Mouse (Mus musculus): ENCODE results near the gene Cd300ld5. TPM values are rescaled to one million over a fixed set of nuclear protein-coding genes. Genes with fewer than 3 reads are reported as not detected.

Cd300ld5 gene
- polyA plus RNA-seq, 1 experiment from 2014 or later, result not detected

DNA sequence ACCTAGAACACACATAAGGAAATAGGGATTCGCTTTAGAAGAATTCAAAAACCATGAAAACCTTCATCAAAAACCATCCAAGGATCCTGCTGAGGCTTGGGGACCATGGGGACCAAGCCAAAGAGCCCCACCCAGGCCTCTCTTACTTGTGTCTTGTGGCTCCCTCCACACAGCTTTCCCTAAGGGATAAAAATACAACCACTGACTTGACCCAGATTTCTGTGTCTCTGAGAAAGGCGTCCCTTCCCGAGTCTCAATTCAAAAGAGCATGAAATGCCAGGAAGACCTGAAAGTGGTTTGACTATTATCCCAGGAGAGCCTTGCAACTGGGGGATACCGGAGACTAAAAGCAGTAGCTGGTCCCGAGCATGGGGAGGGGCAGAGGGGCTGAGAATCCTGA is 35.4 kb upstream of the Cd300ld5 start:
- 54% methylated on average over 5 of the region's 5 CpGs for WGBS
- no peak for ATAC-seq (ENCODE audit: low FRiP score)
- H3K4me2 ChIP-seq, result no peak overlapping the region

DNA sequence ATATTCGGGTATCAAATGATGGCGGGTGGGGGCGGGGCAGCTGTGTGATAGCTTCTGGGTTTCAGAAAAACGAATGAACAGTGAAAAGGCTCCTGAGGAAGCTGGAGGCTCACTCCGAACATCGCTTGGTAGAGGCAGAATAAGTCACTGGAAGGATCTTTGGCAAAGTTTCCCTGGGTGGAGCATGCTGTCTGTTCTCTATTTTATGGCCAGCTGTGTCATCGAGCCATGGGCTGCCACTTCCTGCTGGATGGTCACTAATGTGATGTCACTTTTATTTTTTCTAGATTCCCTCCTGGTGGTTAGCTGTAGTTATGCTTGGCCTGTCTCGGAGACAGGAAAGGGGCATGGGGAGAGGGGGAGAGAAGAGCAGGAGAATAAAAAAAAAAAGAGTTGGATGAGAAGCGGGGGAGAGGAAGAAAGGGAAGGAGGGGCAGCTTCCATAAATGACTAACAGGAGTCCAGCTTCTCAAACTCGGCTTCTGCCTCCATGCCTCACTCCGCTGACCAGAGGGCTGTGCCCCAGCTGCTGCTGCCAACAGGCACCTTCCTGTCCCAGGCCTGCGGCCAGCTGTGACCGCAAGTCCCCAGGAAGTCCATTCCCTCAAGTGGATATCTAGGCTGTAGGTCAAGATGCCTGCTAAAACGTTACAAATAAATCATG is 34.2 kb upstream of the Cd300ld5 start:
- peaks cover 30% of the 10 kb centered on the region for H3K27me3 ChIP-seq (replicated peaks)
- no peak overlapping the region for H3K9ac ChIP-seq (replicated peaks)
- 16% methylated on average over 14 of the region's 14 CpGs for WGBS
- H3K4me3 ChIP-seq (replicated peaks), result no peak overlapping the region
- ATAC-seq (ENCODE audit: low FRiP score), result no peak
- no peaks in the 10 kb centered on the region for H3K9me3 ChIP-seq (replicated peaks)
- peak overlapping the region; percentile 43 for H3K4me2 ChIP-seq
- H3K4me1 ChIP-seq, result peaks cover 16% of the 10 kb centered on the region
- no peaks in the 10 kb centered on the region for H3K36me3 ChIP-seq
- H3K27ac ChIP-seq (replicated peaks), result peak overlapping the region; percentile 37

More for the DNA sequence above, 35.4 kb upstream of the Cd300ld5 start:
- no peak overlapping the region for H3K4me3 ChIP-seq (replicated peaks)
- H3K9me3 ChIP-seq (replicated peaks), result no peaks in the 10 kb centered on the region
- no peak overlapping the region for H3K9ac ChIP-seq (replicated peaks)
- H3K4me1 ChIP-seq, result peaks cover 16% of the 10 kb centered on the region
- H3K27ac ChIP-seq (replicated peaks), result no peak overlapping the region
- H3K27me3 ChIP-seq (replicated peaks), result peaks cover 35% of the 10 kb centered on the region
- no peaks in the 10 kb centered on the region for H3K36me3 ChIP-seq

DNA sequence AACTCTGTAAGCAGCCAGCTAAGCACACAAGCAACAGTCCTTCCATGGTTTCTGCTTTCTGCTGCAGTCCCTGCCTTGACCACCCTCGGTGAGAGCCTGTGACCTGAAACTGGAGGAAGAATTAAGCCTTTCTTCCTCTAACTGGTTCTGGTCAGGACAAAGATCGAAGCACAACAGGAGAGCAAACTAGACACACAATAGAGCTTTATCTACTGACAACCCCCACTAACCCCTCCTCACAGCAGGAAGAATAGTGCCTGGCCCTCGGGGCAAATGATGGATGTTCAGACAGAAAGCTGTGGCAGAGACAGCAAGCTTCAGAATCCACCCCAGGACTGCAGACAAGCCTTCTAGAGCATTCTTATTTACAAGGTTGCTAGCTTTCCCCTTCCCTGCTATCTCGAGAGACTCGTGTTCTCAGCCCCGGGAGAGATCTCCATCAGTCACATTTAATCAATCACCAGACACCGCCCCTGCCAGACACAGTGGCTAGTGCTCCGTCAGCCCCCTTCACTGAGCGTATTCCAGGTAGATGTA is 33.5 kb upstream of the Cd300ld5 start:
- peak overlapping the region; percentile 43 for H3K4me2 ChIP-seq
- H3K27ac ChIP-seq (replicated peaks), result no peak overlapping the region
- WGBS, result 4% methylated on average over 9 of the region's 9 CpGs
- H3K9me3 ChIP-seq (replicated peaks), result no peaks in the 10 kb centered on the region
- peaks cover 27% of the 10 kb centered on the region for H3K27me3 ChIP-seq (replicated peaks)
- 0 out of 2 replicates have a peak overlapping the region, but pooled peaks have one; percentile 7 for H3K9ac ChIP-seq (replicated peaks)
- no peaks in the 10 kb centered on the region for H3K36me3 ChIP-seq
- peaks cover 16% of the 10 kb centered on the region for H3K4me1 ChIP-seq
- no peak overlapping the region for H3K4me3 ChIP-seq (replicated peaks)
- ATAC-seq (ENCODE audit: low FRiP score), result no peak

DNA sequence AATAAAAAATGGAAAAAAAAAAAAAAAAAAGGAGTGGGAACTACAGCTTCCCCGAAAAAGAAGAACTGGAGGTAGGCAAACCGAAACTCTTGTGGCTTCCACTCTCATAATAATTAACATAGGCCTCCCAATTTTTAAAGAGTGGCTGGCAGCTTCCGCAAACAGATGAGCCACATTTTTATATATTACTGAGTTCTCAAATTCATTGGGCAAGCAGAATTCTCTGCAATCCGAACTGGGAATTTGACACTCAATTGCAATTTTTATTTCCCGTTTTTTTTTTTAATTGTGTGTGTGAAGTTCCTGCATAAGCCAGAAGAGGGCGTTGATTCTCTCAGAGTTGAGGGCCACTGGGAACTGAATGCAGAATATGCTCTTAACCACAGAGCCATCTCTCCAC is 29.2 kb upstream of the Cd300ld5 start:
- 73% methylated on average over 6 of the region's 6 CpGs for WGBS
- peaks cover 12% of the 10 kb centered on the region for H3K4me1 ChIP-seq
- H3K27me3 ChIP-seq (replicated peaks), result peaks cover 19% of the 10 kb centered on the region
- no peak for ATAC-seq (ENCODE audit: low FRiP score)
- H3K36me3 ChIP-seq, result no peaks in the 10 kb centered on the region
- no peak overlapping the region for H3K27ac ChIP-seq (replicated peaks)
- H3K4me3 ChIP-seq (replicated peaks), result no peak overlapping the region
- H3K4me2 ChIP-seq, result no peak overlapping the region
- H3K9me3 ChIP-seq (replicated peaks), result no peaks in the 10 kb centered on the region
- no peak overlapping the region for H3K9ac ChIP-seq (replicated peaks)

DNA sequence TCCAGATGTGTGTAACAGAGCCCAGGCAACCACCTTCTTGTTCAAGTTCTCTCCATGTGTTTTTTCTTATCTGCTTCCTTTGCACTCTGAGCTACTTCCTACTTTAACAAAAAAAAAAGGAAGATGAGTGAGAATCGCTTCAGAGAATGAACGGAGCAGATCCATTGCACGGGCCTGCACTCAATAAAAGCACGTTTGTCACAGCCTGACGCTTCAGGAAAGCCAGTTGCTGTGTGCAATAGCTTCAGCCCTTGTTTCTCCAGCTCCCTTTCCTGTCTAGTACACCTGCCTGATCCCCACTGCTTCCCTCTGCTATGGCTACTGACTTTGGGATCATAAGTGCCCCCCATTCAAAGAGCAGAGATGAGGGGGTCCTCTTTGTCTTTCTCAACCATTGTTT is 24.5 kb upstream of the Cd300ld5 start, which contains the start of gene Cd300e:
Gene Cd300e, minus strand, starts transcription at position 101 of the 400 bp plus-strand sequence.
- WGBS, result 25% methylated on average over 5 of the region's 5 CpGs

DNA sequence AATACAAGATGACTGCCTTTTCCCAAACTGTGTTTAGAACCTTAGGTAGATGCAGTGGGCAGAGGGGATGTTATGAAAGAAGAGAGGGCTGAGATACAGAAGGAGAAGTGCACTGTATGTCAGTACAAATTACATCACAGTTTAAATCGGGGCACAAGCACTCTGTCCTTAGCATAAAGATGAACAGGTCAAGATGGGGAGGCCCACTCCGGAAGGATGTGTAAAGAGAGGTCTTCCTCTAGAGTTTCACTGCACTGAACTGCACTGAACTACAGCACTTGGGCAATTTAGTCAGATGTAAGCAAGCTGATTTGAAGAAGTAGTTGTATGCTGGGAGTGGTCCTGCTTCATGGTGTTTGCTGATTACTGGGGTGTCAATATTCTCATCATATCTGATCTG is 22.2 kb upstream of the Cd300ld5 start:
- Histone ChIP-seq H3K9ac (replicated peaks) (no peak overlapping the region), H3K27ac (replicated peaks) (no peak overlapping the region), H3K9me3 (replicated peaks) (no peaks in the 10 kb centered on the region), H3K4me3 (replicated peaks) (no peak overlapping the region), H3K27me3 (replicated peaks) (0 out of 2 replicates have a peak, but pooled peaks cover 5% of the 10 kb centered on the region), H3K36me3 (no peaks in the 10 kb centered on the region), H3K4me1 (no peaks in the 10 kb centered on the region), H3K4me2 (no peak overlapping the region)
- WGBS, result 92% methylated on average over 2 of the region's 2 CpGs
- ATAC-seq (ENCODE audit: low FRiP score), result no peak

More for the DNA sequence above, 24.5 kb upstream of the Cd300ld5 start, which contains the start of gene Cd300e:
- no peaks in the 10 kb centered on the region for H3K9me3 ChIP-seq (replicated peaks)
- H3K9ac ChIP-seq (replicated peaks), result no peak within 1 kb of the TSS
- ATAC-seq (ENCODE audit: low FRiP score), result no peak
- no peak within 1 kb of the TSS for H3K4me3 ChIP-seq (replicated peaks)
- H3K4me1 ChIP-seq, result no peaks in the 10 kb centered on the region
- 0 out of 2 replicates have a peak, but pooled peaks cover 3% of the 10 kb centered on the region for H3K27me3 ChIP-seq (replicated peaks)
- no peak within 1 kb of the TSS for H3K4me2 ChIP-seq
- H3K27ac ChIP-seq (replicated peaks), result no peak within 1 kb of the TSS
- H3K36me3 ChIP-seq, result no peaks in the 10 kb centered on the region

DNA sequence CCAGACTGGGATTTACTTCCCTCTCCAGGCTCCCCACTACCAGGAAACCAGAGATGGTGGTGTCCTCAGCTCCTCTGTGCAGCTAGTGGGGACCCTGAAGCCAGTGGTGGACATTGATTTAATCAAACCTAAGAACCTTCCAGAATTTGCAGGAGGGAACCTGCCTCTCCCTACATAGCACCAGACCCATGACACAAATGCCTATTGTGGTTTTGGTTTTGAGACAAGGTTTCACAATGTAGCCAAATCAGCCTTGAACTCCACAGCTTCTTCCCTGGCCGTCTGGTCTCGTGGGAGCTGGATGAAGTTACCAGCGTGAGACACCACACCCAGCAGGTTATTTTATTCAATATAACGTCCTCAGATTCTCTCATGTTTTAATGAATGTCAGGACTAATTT is 21.1 kb upstream of the Cd300ld5 start:
- H3K9ac ChIP-seq (replicated peaks), result no peak overlapping the region
- no peak overlapping the region for H3K4me3 ChIP-seq (replicated peaks)
- H3K9me3 ChIP-seq (replicated peaks), result no peaks in the 10 kb centered on the region
- H3K4me1 ChIP-seq, result no peaks in the 10 kb centered on the region
- H3K36me3 ChIP-seq, result no peaks in the 10 kb centered on the region
- no peak for ATAC-seq (ENCODE audit: low FRiP score)
- H3K27ac ChIP-seq (replicated peaks), result no peak overlapping the region
- no peak overlapping the region for H3K4me2 ChIP-seq
- 0 out of 2 replicates have a peak, but pooled peaks cover 5% of the 10 kb centered on the region for H3K27me3 ChIP-seq (replicated peaks)
- WGBS, result 80% methylated on average over 4 of the region's 4 CpGs

DNA sequence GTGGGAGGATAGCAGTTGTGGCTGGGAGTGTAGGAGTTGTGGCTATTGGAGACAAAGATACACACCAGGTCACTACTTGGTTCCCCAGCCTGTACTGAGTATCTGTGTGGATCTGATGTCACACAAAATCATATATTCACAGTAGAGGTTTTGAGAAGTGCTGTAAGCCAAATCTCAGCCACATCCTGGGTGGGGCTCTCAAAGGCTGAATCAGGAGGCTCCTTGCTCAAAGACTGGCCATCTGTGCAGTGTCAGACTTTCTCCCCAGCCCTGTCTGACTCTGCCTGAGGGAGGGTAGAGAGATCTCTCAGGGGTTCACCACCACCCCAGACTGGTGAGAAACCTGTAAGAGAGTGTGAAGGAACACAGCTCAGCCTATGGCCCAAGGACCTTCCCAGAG is 17.0 kb upstream of the Cd300ld5 start:
- Histone ChIP-seq H3K4me2 (no peak overlapping the region), H3K9ac (replicated peaks) (no peak overlapping the region), H3K4me3 (replicated peaks) (no peak overlapping the region), H3K27ac (replicated peaks) (no peak overlapping the region), H3K4me1 (no peaks in the 10 kb centered on the region), H3K36me3 (no peaks in the 10 kb centered on the region), H3K9me3 (replicated peaks) (no peaks in the 10 kb centered on the region), H3K27me3 (replicated peaks) (0 out of 2 replicates have a peak, but pooled peaks cover 6% of the 10 kb centered on the region)
- no peak for ATAC-seq (ENCODE audit: low FRiP score)

DNA sequence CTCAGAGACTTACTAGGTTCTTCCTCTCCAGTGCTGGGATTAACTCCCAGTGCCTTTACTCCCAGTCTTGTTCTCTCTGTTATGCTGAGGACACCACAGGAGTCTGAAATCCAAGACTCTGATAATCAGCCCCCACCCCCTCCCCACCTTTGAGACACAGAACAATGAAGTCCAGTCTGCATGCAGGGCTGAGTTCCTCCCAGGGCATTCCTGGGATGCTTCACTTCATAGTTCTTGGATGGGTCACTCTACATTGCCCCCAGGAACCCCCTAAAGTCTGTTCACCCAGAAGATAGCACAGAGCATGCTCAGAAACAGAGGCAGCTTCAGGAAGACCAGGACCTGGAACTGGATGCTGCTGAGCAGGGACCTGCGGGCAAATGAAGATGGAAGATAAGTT is 15.4 kb upstream of the Cd300ld5 start:
- 91% methylated on average over 1 of the region's 1 CpGs for WGBS
- ATAC-seq (ENCODE audit: low FRiP score), result no peak
- Histone ChIP-seq H3K4me1 (no peaks in the 10 kb centered on the region), H3K36me3 (no peaks in the 10 kb centered on the region), H3K27me3 (replicated peaks) (0 out of 2 replicates have a peak, but pooled peaks cover 5% of the 10 kb centered on the region), H3K4me2 (no peak overlapping the region), H3K9ac (replicated peaks) (no peak overlapping the region), H3K9me3 (replicated peaks) (no peaks in the 10 kb centered on the region), H3K27ac (replicated peaks) (no peak overlapping the region), H3K4me3 (replicated peaks) (no peak overlapping the region)

DNA sequence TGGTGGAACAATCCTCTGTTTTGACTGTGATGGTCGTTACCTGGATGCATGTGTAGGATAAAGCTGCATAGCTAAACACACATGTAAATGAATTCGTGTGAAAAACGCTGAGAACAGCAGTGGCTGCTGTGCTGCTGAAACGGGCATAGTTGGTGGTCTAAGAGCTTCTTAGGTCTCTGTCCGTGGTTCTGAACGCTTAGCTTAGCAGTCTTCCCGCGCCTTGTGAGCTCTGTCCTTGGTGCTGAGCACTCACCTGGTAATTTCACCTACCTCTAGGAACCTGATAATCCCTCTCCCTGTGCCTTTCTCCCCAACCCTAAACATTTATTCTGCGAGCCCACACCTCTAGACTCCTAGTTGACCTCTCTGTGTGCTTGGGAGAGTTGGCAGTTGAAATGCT is 14.6 kb upstream of the Cd300ld5 start:
- Histone ChIP-seq H3K36me3 (no peaks in the 10 kb centered on the region), H3K4me2 (no peak overlapping the region), H3K27me3 (replicated peaks) (0 out of 2 replicates have a peak, but pooled peaks cover 5% of the 10 kb centered on the region), H3K4me3 (replicated peaks) (no peak overlapping the region), H3K9me3 (replicated peaks) (no peaks in the 10 kb centered on the region), H3K4me1 (no peaks in the 10 kb centered on the region), H3K27ac (replicated peaks) (no peak overlapping the region), H3K9ac (replicated peaks) (no peak overlapping the region)
- ATAC-seq (ENCODE audit: low FRiP score), result no peak
- 6% methylated on average over 9 of the region's 9 CpGs for WGBS

DNA sequence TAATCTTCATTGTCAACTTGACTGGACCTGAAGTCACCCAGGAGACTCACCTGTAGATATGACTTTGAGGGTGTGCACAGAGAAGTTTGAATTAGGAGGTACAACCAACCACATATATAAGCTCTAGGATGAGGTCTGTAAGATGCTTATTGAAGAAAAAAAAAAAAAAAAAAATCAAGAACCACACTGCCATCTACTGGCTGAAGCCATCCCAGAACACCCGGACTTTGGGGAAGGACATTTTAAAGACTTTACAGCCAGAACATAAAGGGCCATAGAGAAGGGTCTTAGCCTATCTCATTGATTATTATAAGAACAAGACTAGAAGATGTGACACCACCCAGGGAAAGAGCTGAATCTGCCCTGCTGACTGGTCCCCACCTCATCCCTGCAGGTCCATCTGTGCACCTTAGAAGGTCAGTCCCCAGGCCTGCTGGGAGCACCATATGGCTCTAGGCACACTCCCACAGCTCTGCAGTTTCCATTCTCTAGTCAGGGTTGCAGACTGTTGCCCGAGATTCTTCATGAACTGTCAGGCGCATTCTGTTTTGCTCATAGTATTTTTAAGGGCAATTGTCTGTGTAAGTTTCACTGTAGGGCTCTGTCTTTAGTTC is 11.8 kb upstream of the Cd300ld5 start:
- 50% methylated on average over 3 of the region's 3 CpGs for WGBS
- 0 out of 2 replicates have a peak, but pooled peaks cover 3% of the 10 kb centered on the region for H3K27me3 ChIP-seq (replicated peaks)
- H3K4me2 ChIP-seq, result no peak overlapping the region
- ATAC-seq (ENCODE audit: low FRiP score), result no peak
- no peaks in the 10 kb centered on the region for H3K9me3 ChIP-seq (replicated peaks)
- no peak overlapping the region for H3K9ac ChIP-seq (replicated peaks)
- H3K4me3 ChIP-seq (replicated peaks), result no peak overlapping the region
- H3K27ac ChIP-seq (replicated peaks), result no peak overlapping the region
- H3K4me1 ChIP-seq, result no peaks in the 10 kb centered on the region
- no peaks in the 10 kb centered on the region for H3K36me3 ChIP-seq

DNA sequence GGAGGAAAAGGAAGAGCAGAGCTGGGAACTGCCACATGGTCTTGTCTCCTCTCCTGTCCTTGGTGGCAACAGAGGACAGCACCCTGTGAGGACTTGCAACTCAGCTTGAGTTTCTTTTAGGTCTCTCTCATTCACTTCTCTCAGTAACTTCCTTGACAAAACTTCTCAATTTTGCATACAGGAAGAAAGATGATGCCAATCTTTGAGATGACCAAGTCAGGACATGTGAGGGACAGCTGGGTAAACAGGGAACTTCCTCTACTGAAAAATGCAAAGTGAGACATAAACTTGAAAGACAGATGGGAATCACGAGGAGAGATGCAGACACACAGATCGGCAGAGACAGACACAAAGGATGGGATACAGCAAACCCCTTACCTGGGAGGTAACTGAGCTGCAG is 10.7 kb upstream of the Cd300ld5 start, which contains the start of gene Cd300ld3:
Gene Cd300ld3, minus strand, starts transcription at position 151 of the 400 bp plus-strand sequence.
- H3K27ac ChIP-seq (replicated peaks), result no peak within 1 kb of the TSS
- H3K9ac ChIP-seq (replicated peaks), result no peak within 1 kb of the TSS
- no peak within 1 kb of the TSS for H3K4me3 ChIP-seq (replicated peaks)
- 0 out of 2 replicates have a peak, but pooled peaks cover 3% of the 10 kb centered on the region for H3K27me3 ChIP-seq (replicated peaks)
- no peak within 1 kb of the TSS for H3K4me2 ChIP-seq
- H3K9me3 ChIP-seq (replicated peaks), result no peaks in the 10 kb centered on the region
- WGBS, result 82% methylated on average over 2 of the region's 2 CpGs
- no peaks in the 10 kb centered on the region for H3K4me1 ChIP-seq
- H3K36me3 ChIP-seq, result no peaks in the 10 kb centered on the region
- ATAC-seq (ENCODE audit: low FRiP score), result no peak

All from neural tube, embryonic 15.5 days (tissue).